Mouse (Mus musculus) limb, embryonic 13.5 days (tissue): ENCODE measurements around the gene Sept10. TPM values are rescaled to one million over a fixed set of nuclear protein-coding genes. Genes with fewer than 3 reads are reported as not detected.
"Not testable (repeated sequence)": the region's sequence is repeated elsewhere in the genome, so short reads cannot be mapped to it uniquely, and the experiment has no call there.

ENCODE experiments used
- ATAC-seq: fragments of 200-750 bp; cut with Nextera tagmentation; 2 replicates; pipeline ENCODE4 v1.8.0; 2017; ENCODE audit warnings: low read depth, moderate number of reproducible peaks, moderate TSS enrichment; ENCODE audit not compliant: low FRiP score
- H3K27ac ChIP-seq: fragments of 300-500 bp; sonication (generic); 2 replicates; pipeline ENCODE4 v1.5.1; 2015; ENCODE audit warnings: inconsistent platforms, mild to moderate bottlenecking, moderate library complexity
- H3K27me3 ChIP-seq: fragments of 300-500 bp; sonication (generic); 2 replicates; pipeline ENCODE4 v1.6.1; 2015; ENCODE audit warnings: mild to moderate bottlenecking, inconsistent platforms
- H3K36me3 ChIP-seq: fragments of 300-500 bp; sonication (generic); 2 replicates; pipeline ENCODE4 v1.6.1; 2015; ENCODE audit warnings: inconsistent platforms, mild to moderate bottlenecking, moderate library complexity
- H3K4me1 ChIP-seq: fragments of 300-500 bp; sonication (generic); 2 replicates; pipeline ENCODE4 v1.6.1; 2015; ENCODE audit warnings: inconsistent platforms
- H3K4me2 ChIP-seq: fragments of 300-500 bp; sonication (generic); replicated peaks from 2 replicates; pipeline ENCODE4 v1.6.1; 2015; ENCODE audit warnings: inconsistent platforms, mild to moderate bottlenecking, moderate library complexity
- H3K4me3 ChIP-seq: fragments of 300-500 bp; sonication (generic); 2 replicates; pipeline ENCODE4 v1.5.1; 2015; ENCODE audit warnings: moderate library complexity, mild to moderate bottlenecking, inconsistent platforms
- H3K9ac ChIP-seq: fragments of 300-500 bp; sonication (generic); 2 replicates; pipeline ENCODE4 v1.6.1; 2015; ENCODE audit warnings: mild to moderate bottlenecking, inconsistent platforms
- H3K9me3 ChIP-seq: fragments of 300-500 bp; sonication (generic); 2 replicates; pipeline ENCODE4 v1.6.1; 2016; ENCODE audit warnings: inconsistent platforms
- WGBS: fragments of 180-500 bp; shearing (Covaris S2); methylation state at CpG from one replicate; pipeline ENCODE4 v1.1.7; 2015; 5-methylcytosine and 5-hydroxymethylcytosine counted together
- polyA plus RNA-seq: library from polyadenylated mRNA; unstranded; fragments of >200 nt; fragmentation: Nextera tagmentation; extraction: Ambion mirVana; gene quantifications from 2 replicates; pipeline ENCODE4 v1.2.1, GENCODE M21; 2015

The Sept10 gene
- polyA plus RNA-seq, 1 experiment from 2014 or later = 46.4 TPM

DNA sequence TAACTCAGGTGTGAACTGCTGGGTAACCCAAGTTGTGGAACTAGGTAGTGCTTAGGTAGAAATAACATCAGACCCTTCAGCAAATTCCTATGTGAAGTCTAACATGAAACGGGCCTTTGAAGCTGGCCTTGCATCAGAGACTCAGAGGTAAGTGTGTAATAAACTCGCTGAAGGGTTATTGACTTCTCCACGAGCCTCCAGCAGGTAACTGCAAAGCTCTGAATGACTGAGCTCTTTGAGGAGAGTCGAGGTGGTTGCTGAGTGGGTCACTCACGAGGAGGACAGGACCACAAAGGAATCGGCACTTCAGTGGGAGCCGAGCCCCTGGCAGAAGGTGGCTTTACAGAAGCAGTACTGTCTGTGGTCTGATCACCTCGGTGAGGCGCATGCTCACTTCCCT is 105.3 kb downstream of the Sept10 start:
- Histone ChIP-seq H3K36me3 (no peaks in the 10 kb centered on the region), H3K27me3 (no peaks in the 10 kb centered on the region), H3K4me3 (no peak overlapping the region), H3K4me1 (no peaks in the 10 kb centered on the region), H3K9ac (no peak overlapping the region), H3K27ac (no peak overlapping the region), H3K4me2 (no peak overlapping the region), H3K9me3 (no peaks in the 10 kb centered on the region)
- WGBS = 63% methylated on average over 9 of the region's 9 CpGs
- no peak for ATAC-seq

DNA sequence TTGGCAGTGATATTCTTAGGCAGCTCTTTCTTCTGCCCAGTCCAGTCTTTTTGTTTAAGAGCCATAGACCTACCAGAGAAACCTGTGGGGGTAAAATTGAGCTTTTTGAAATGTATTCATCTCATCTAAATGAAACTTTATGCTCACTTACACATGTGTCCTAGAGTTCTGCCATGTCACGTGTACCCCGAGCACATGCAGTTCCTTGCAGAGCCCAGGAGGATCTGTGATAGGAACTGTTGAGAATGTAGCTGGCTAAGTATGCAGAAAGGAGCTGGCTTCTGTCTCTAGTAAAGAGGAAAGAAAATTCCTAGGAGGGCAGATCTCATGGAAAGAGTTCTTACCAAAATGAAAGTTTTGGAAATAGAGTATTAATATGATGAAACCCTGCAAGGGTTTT is 106.0 kb downstream of the Sept10 start:
- 86% methylated on average over 2 of the region's 2 CpGs for WGBS
- H3K27ac ChIP-seq = no peak overlapping the region
- ATAC-seq = no peak

GRCm38 (mm10) chr10:59114535-59115291 is 106.9 kb downstream of the Sept10 start:
- ATAC-seq = 0 out of 2 replicates have a peak, but pooled peaks have one; percentile 19
- no peak overlapping the region for H3K4me3 ChIP-seq
- 23% methylated on average over 15 of the region's 15 CpGs for WGBS
- H3K9ac ChIP-seq = no peak overlapping the region
- H3K36me3 ChIP-seq = no peaks in the 10 kb centered on the region
- H3K27ac ChIP-seq = no peak overlapping the region
- no peak overlapping the region for H3K4me2 ChIP-seq
- H3K9me3 ChIP-seq = 0 out of 2 replicates have a peak, but pooled peaks cover 2% of the 10 kb centered on the region
- H3K4me1 ChIP-seq = no peaks in the 10 kb centered on the region
- no peaks in the 10 kb centered on the region for H3K27me3 ChIP-seq

More for the DNA sequence above, 106.0 kb downstream of the Sept10 start:
- Histone ChIP-seq H3K4me1 (no peaks in the 10 kb centered on the region), H3K9ac (no peak overlapping the region), H3K9me3 (0 out of 2 replicates have a peak, but pooled peaks cover 2% of the 10 kb centered on the region), H3K4me3 (no peak overlapping the region), H3K36me3 (no peaks in the 10 kb centered on the region), H3K27me3 (no peaks in the 10 kb centered on the region), H3K4me2 (no peak overlapping the region)

GRCm38 (mm10) chr10:59113386-59113785 is 108.3 kb downstream of the Sept10 start:
- H3K27ac ChIP-seq = no peak overlapping the region
- no peak overlapping the region for H3K4me2 ChIP-seq
- no peaks in the 10 kb centered on the region for H3K27me3 ChIP-seq
- H3K4me3 ChIP-seq = no peak overlapping the region
- 0 out of 2 replicates have a peak, but pooled peaks cover 2% of the 10 kb centered on the region for H3K9me3 ChIP-seq
- ATAC-seq = no peak
- no peaks in the 10 kb centered on the region for H3K4me1 ChIP-seq
- no peak overlapping the region for H3K9ac ChIP-seq
- WGBS = 87% methylated on average over 9 of the region's 9 CpGs
- no peaks in the 10 kb centered on the region for H3K36me3 ChIP-seq

- H3K4me3 ChIP-seq = no peak overlapping the region
- no peak overlapping the region for H3K4me2 ChIP-seq
- no peaks in the 10 kb centered on the region for H3K27me3 ChIP-seq
- no peak overlapping the region for H3K27ac ChIP-seq
- H3K9me3 ChIP-seq = 0 out of 2 replicates have a peak, but pooled peaks cover 2% of the 10 kb centered on the region
- no peaks in the 10 kb centered on the region for H3K36me3 ChIP-seq
- no peaks in the 10 kb centered on the region for H3K4me1 ChIP-seq
- no peak for ATAC-seq
- no peak overlapping the region for H3K9ac ChIP-seq
- 90% methylated on average over 8 of the region's 8 CpGs for WGBS
These were observed 108.9 kb downstream of the Sept10 start for GRCm38 (mm10) chr10:59112755-59113154.

GRCm38 (mm10) chr10:59110386-59110785 is 111.3 kb downstream of the Sept10 start:
- 97% methylated on average over 7 of the region's 7 CpGs for WGBS
- Histone ChIP-seq H3K4me3 (no peak overlapping the region), H3K9me3 (0 out of 2 replicates have a peak, but pooled peaks cover 2% of the 10 kb centered on the region), H3K4me1 (no peaks in the 10 kb centered on the region), H3K27me3 (no peaks in the 10 kb centered on the region), H3K27ac (no peak overlapping the region), H3K36me3 (no peaks in the 10 kb centered on the region), H3K9ac (no peak overlapping the region), H3K4me2 (no peak overlapping the region)
- no peak for ATAC-seq

GRCm38 (mm10) chr10:59109015-59109414 is 112.6 kb downstream of the Sept10 start:
- H3K27me3 ChIP-seq = no peaks in the 10 kb centered on the region
- H3K36me3 ChIP-seq = no peaks in the 10 kb centered on the region
- H3K9ac ChIP-seq = no peak overlapping the region
- no peak overlapping the region for H3K4me3 ChIP-seq
- 0 out of 2 replicates have a peak, but pooled peaks cover 2% of the 10 kb centered on the region for H3K9me3 ChIP-seq
- no peaks in the 10 kb centered on the region for H3K4me1 ChIP-seq
- no peak overlapping the region for H3K4me2 ChIP-seq
- H3K27ac ChIP-seq = no peak overlapping the region
- peak; percentile 51; the same call in 1 of the 2 replicates for ATAC-seq
- 35% methylated on average over 2 of the region's 2 CpGs for WGBS

- H3K4me1 ChIP-seq = no peaks in the 10 kb centered on the region
- H3K4me2 ChIP-seq = no peak overlapping the region
- H3K4me3 ChIP-seq = no peak overlapping the region
- H3K27me3 ChIP-seq = no peaks in the 10 kb centered on the region
- H3K9ac ChIP-seq = no peak overlapping the region
- ATAC-seq = no peak
- no peaks in the 10 kb centered on the region for H3K36me3 ChIP-seq
- no peak overlapping the region for H3K27ac ChIP-seq
- H3K9me3 ChIP-seq = 0 out of 2 replicates have a peak, but pooled peaks cover 2% of the 10 kb centered on the region
- WGBS = 64% methylated on average over 3 of the region's 3 CpGs
These were observed 115.0 kb downstream of the Sept10 start for GRCm38 (mm10) chr10:59106644-59107043.

- Histone ChIP-seq H3K4me2 (no peak overlapping the region), H3K4me3 (no peak overlapping the region), H3K27me3 (no peaks in the 10 kb centered on the region), H3K9me3 (0 out of 2 replicates have a peak, but pooled peaks cover 2% of the 10 kb centered on the region), H3K4me1 (no peaks in the 10 kb centered on the region), H3K9ac (no peak overlapping the region), H3K36me3 (no peaks in the 10 kb centered on the region), H3K27ac (no peak overlapping the region)
- 75% methylated on average over 8 of the region's 8 CpGs for WGBS
- no peak for ATAC-seq
These were observed 115.8 kb downstream of the Sept10 start for GRCm38 (mm10) chr10:59105885-59106284.

DNA sequence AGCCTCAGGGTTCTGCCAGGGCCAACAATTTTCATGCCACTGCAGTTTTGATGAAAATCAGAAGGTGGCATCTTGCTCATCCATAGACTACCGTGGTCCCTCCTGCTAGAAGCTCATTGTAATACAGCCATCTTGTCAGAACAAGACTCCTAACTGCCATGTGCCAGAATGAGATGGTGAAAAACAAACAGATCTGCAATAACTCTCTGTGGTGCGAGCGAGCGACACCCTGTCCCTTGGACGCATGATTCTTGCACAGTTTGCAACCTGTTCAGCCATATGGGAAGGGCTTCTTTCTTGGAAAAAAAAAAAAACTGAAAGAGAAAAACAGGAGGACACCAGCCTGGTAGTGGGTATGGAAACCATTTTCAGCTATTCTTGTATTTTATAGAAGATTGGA is 117.0 kb downstream of the Sept10 start:
- no peak for ATAC-seq
- Histone ChIP-seq H3K27me3 (no peaks in the 10 kb centered on the region), H3K36me3 (no peaks in the 10 kb centered on the region), H3K4me3 (no peak overlapping the region), H3K27ac (no peak overlapping the region), H3K9me3 (no peaks in the 10 kb centered on the region), H3K9ac (no peak overlapping the region), H3K4me1 (no peaks in the 10 kb centered on the region), H3K4me2 (no peak overlapping the region)
- 93% methylated on average over 5 of the region's 5 CpGs for WGBS

DNA sequence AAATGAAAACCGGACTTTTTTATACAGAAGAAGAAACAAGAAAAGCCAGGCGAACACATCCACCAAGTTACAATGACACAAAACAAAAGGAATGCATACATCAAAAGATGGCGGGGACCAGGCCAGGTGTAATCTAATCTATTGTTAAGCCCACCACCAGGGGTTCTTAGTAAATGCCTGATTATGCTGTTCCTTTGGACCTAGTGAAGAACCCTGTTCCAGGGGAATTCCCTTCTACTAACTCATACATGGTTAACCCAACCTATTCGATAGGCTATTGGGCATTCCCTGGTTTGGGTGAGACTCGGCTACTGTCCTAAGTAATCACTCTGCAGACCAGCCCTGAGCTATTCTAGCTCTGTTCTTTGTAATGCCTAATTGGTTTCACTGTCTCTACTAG is 118.6 kb downstream of the Sept10 start:
- H3K4me3 ChIP-seq, H3K27ac ChIP-seq, H3K27me3 ChIP-seq, H3K36me3 ChIP-seq, H3K9me3 ChIP-seq, H3K4me1 ChIP-seq, H3K9ac ChIP-seq, ATAC-seq, H3K4me2 ChIP-seq: not testable (repeated sequence)
- WGBS = 92% methylated on average over 5 of the region's 5 CpGs

DNA sequence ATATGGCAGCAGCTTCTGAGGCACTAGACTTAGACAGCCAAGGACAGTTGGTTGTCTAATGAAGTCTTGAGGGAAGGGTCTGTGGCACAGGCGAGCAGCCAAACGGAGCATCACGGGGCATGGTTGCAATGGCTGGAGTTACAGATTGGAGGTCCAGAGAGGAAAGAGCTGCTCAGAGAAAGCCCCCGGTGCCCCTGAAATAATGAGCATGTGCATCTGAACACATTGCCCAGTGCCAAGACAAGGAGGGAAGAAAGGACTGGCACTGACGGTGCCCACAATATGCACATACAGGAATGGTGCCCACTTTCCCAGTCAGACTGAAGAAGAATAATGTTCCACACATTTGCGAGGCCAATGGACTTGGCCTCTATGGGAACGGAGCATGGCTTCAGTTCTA is 129.7 kb downstream of the Sept10 start:
- 92% methylated on average over 7 of the region's 7 CpGs for WGBS
- H3K4me2 ChIP-seq = no peak overlapping the region
- H3K4me1 ChIP-seq = peaks cover 3% of the 10 kb centered on the region; the same call in 1 of the 2 replicates
- no peaks in the 10 kb centered on the region for H3K36me3 ChIP-seq
- ATAC-seq = no peak
- no peak overlapping the region for H3K4me3 ChIP-seq
- H3K9me3 ChIP-seq = no peaks in the 10 kb centered on the region
- no peak overlapping the region for H3K27ac ChIP-seq
- H3K27me3 ChIP-seq = no peaks in the 10 kb centered on the region
- no peak overlapping the region for H3K9ac ChIP-seq
